Comparison of ENCODE assay signal across 8 mouse cellular contexts in the genomic region with DNA sequence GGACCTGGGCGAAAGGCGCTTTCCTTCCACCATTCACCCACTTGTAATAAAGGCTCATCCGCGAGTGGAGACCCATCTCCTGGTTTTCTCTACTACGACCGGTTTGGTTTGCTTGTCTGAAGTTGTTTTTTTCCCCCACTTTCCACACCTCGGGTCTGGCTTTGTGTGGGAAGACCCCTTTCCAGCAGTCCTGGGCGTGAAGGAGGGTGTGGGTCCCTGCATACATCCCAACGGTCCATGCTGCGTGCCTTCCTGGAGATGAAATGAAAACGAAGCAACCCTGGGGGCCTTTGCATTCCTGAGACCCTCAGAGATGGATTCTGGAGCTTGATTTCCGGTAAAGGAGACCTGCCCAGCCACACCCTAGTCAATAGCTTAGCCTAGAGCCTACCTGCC. TPM values are rescaled to one million over a fixed set of nuclear protein-coding genes. Genes with fewer than 3 reads are reported as not detected.
DNase-seq lines count a peak whose midpoint lies in the region; ATAC-seq and TF ChIP-seq lines count a peak whose summit lies in the region.

No protein-coding gene starts in this region.

- TF ChIP-seq CTCF in liver, embryonic 14.5 days (IDR thresholded peaks at IDR 0.05; ENCODE audit: low read depth): no peak

- no peak for DNase-seq in heart, embryonic 10.5 days (ENCODE audit: low spot score)
- no peak for DNase-seq in heart, postnatal 10 days
- DNase-seq in ES-CJ7 (ENCODE audit: low read depth, low spot score): peak; percentile 72
- DNase-seq in forebrain, embryonic 14.5 days (ENCODE audit: low spot score): no peak
- no peak for DNase-seq in liver, embryonic 14.5 days (ENCODE audit: low read depth in 3 of 3, low spot score in 3 of 3)
- DNase-seq in adrenal gland, adult 18-20 months (ENCODE audit: low spot score in 2 of 2): no peak
- no peak for DNase-seq in left cerebral cortex, adult 9 months (ENCODE audit: low spot score in 2 of 2)
- DNase-seq in layer of hippocampus, postnatal 14 days (ENCODE audit: low spot score in 2 of 2): no peak

- WGBS in heart, embryonic 10.5 days: under 1% methylated on average over 12 of the region's 12 CpGs
- WGBS in forebrain, embryonic 14.5 days: under 1% methylated on average over 12 of the region's 12 CpGs
- under 1% methylated on average over 12 of the region's 12 CpGs for WGBS in liver, embryonic 14.5 days (ENCODE audit: insufficient replicate concordance)

- intact Hi-C loops in heart, postnatal 10 days (cut with DNase I): loop anchor here (5.0 kb wide), 1 partner anchor 157 kb away; a partner anchor contains a TSS

- peak overlapping the region; percentile 96 for H3K9ac ChIP-seq in forebrain, embryonic 14.5 days (ENCODE audit: low read length)
- peak overlapping the region; percentile 99 for H3K9ac ChIP-seq in liver, embryonic 14.5 days (replicated peaks)

- H3K27me3 ChIP-seq in heart, embryonic 10.5 days (ENCODE audit: insufficient read depth, poor library complexity, severe bottlenecking): no peaks in the 10 kb centered on the region
- H3K27me3 ChIP-seq in forebrain, embryonic 14.5 days (replicated peaks; ENCODE audit: control insufficient read depth, insufficient read depth, low read length): no peaks in the 10 kb centered on the region
- H3K27me3 ChIP-seq in liver, embryonic 14.5 days (ENCODE audit: control insufficient read depth, insufficient read depth, low read length): no peaks in the 10 kb centered on the region

- TF ChIP-seq EP300 in liver, embryonic 14.5 days (IDR thresholded peaks at IDR 0.05; ENCODE audit: low read depth): no peak

- ATAC-seq in forebrain, embryonic 14.5 days: no peak
- no peak for ATAC-seq in liver, embryonic 14.5 days (ENCODE audit: insufficient read depth)

- peaks cover 43% of the 10 kb centered on the region for H3K4me1 ChIP-seq in heart, embryonic 10.5 days
- peaks cover 20% of the 10 kb centered on the region for H3K4me1 ChIP-seq in forebrain, embryonic 14.5 days (ENCODE audit: control insufficient read depth, insufficient read depth, low read length)
- H3K4me1 ChIP-seq in liver, embryonic 14.5 days (replicated peaks; ENCODE audit: control insufficient read depth in 2 of 2, insufficient read depth in 2 of 2, low read length in 1 of 2): peaks cover 19 to 42% of the 10 kb centered on the region in 2 experiments

- no peaks in the 10 kb centered on the region for H3K9me3 ChIP-seq in heart, embryonic 10.5 days
- H3K9me3 ChIP-seq in forebrain, embryonic 14.5 days (replicated peaks; ENCODE audit: control insufficient read depth, low read length): no peaks in the 10 kb centered on the region
- H3K9me3 ChIP-seq in liver, embryonic 14.5 days (ENCODE audit: control insufficient read depth, low read length): no peaks in the 10 kb centered on the region

- H3K36me3 ChIP-seq in heart, embryonic 10.5 days: peaks cover 27% of the 10 kb centered on the region
- H3K36me3 ChIP-seq in forebrain, embryonic 14.5 days (ENCODE audit: control insufficient read depth, insufficient read depth, low read length): peaks cover 23% of the 10 kb centered on the region
- H3K36me3 ChIP-seq in liver, embryonic 14.5 days (replicated peaks; ENCODE audit: control insufficient read depth, insufficient read depth, low read depth): peaks cover 29% of the 10 kb centered on the region

- H3K4me3 ChIP-seq in heart, embryonic 10.5 days: peak overlapping the region; percentile 85
- peak overlapping the region; percentile 81 for H3K4me3 ChIP-seq in forebrain, embryonic 14.5 days (ENCODE audit: low read depth, low read length)
- H3K4me3 ChIP-seq in liver, embryonic 14.5 days (ENCODE audit: insufficient read depth in 1 of 2, low read depth in 2 of 2, low read length in 2 of 2): peak overlapping the region; percentile 99 to 100

- peak overlapping the region; percentile 99 for H3K27ac ChIP-seq in heart, embryonic 10.5 days
- peak overlapping the region; percentile 99 for H3K27ac ChIP-seq in forebrain, embryonic 14.5 days (ENCODE audit: low read depth, low read length)
- H3K27ac ChIP-seq in liver, embryonic 14.5 days: peak overlapping the region; percentile 98

- peak overlapping the region; percentile 85 for H3K4me2 ChIP-seq in forebrain, embryonic 14.5 days (ENCODE audit: low read length)
- H3K4me2 ChIP-seq in liver, embryonic 14.5 days (ENCODE audit: low read depth): peak overlapping the region; percentile 92

RNA-seq across cellular contexts. Expression of a gene that starts 0.8 kb away (rescaled TPM):
- polyA plus RNA-seq in heart, embryonic 10.5 days (2016; fragmentation: Nextera tagmentation; extraction: Ambion mirVana): 471 and 500 TPM in 2 replicates
- 100 to 1,000 TPM; 151 to 160 TPM for total RNA-seq in heart, postnatal 10 days (2021)
- polyA plus RNA-seq in forebrain, embryonic 14.5 days (2014; fragmentation: Nextera tagmentation; extraction: Ambion mirVana): 521 and 612 TPM in 2 replicates
- polyA plus RNA-seq in liver, embryonic 14.5 days (2012; rRNA removed): 102 and 132 TPM in 2 replicates
- polyA plus RNA-seq in liver, embryonic 14.5 days (2014; fragmentation: Nextera tagmentation; extraction: Ambion mirVana): 183 and 201 TPM in 2 replicates
- 100 to 1,000 TPM; 183 to 185 TPM for total RNA-seq in adrenal gland, adult 18-20 months (2021)
- total RNA-seq in layer of hippocampus, postnatal 14 days (2021): 1,000 to 10,000 TPM; 1,367 to 1,478 TPM

Comparison
In these comparisons a context has a peak if more than half of its experiments do, and no peak if none do; other contexts are left out.
1. RNA of a gene that starts 0.8 kb away (total RNA-seq): 1,367 to 1,478 TPM in layer of hippocampus, postnatal 14 days; 183 to 185 TPM in adrenal gland, adult 18-20 months and 151 to 160 TPM in heart, postnatal 10 days; every median in the first group is over 4 times any median in the second.
2. Peak in every context shown above with its lines, with median percentiles within 50 percentile points of each other: H3K27ac ChIP-seq and H3K4me3 ChIP-seq.